Mouse (Mus musculus) embryonic fibroblast, embryonic 13.5 days (primary cell): ENCODE results near the gene Chrnd.
A peak's percentile ranks its signal among the peaks of the same experiment; 100 is the strongest.

Experiments
- CTCF ChIP-seq: IDR thresholded peaks from 2 replicates; pipeline ENCODE4 v1.5.1; 2011; ENCODE audit warnings: mild to moderate bottlenecking, control low read depth, low read length, moderate library complexity, borderline replicate concordance; ENCODE audit not compliant: insufficient read depth
- POLR2A ChIP-seq: IDR thresholded peaks from 2 replicates; pipeline ENCODE4 v1.6.1; 2011; ENCODE audit warnings: low read depth, mild to moderate bottlenecking, control low read depth, low read length, moderate library complexity

DNA sequence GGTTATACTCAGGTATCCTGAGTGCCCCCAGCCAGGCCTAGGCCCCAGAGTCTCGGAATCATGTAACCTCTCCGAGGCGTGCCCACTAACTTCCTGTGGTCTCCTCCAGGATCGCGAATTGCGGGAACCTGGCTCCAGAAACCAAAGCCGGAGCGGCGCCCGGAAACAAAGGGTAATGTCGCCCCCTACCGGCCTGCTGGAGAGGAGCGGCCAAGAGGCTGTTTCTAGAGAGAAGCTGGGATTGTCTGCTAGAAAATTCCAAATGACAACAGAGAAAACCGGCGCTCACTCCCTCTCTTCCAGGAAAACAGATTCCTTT is 3.4 kb upstream of the Chrnd start:
- TF ChIP-seq POLR2A (no peak), CTCF (peak; percentile 67)
